Mouse (Mus musculus): ENCODE data around the gene Fam20a.

DNA sequence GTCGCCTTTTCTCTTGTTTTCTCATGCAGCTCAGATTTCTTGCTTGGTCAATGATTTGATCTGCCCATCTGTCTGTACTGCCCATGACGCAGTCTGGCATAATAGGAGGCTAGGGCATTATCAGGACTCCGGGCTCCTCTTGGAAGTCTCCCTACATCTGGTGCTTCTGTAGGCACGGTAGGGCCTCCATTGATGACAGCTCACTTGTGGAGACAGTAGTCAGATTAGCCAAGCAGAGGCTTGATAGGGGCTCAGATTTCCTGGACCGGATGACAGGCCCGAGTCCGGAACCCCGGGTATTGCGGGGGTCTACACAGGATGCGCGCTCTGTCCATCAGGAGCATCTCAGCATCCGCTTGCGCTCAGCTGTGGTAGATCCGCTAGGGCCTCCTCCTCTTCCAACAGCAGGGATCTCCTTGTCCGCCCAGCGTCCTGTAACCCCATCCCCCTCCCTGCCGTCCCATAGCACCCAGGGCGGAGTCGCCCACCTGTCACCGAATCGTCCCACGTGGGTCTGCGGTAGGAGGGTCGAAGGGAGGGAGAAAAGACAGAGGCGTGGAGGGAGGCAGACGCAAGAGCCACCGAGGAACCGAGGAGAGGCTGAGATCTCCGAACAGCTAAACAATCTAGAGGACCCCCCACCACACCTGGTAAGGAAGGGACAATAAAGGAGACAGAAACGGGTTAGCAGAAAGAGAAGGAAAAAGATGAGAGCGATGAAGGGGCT is 71.9 kb downstream of the Fam20a start:
- no peak for TF ChIP-seq CTCF (IDR thresholded peaks at IDR 0.05; ENCODE audit: control insufficient read depth, insufficient read depth, insufficient read length)
- peak; percentile 87 for TF ChIP-seq MYOD1 (IDR thresholded peaks at IDR 0.05; ENCODE audit: control insufficient read depth, insufficient read length, low read depth)
- no peak for TF ChIP-seq MYOG (IDR thresholded peaks at IDR 0.05; ENCODE audit: control insufficient read depth, extremely low read depth, insufficient read length)
- no peak for TF ChIP-seq FOSL1 (IDR thresholded peaks at IDR 0.05; ENCODE audit: insufficient read depth, low read length, poor library complexity, severe bottlenecking)
- no peak for TF ChIP-seq CEBPB (IDR thresholded peaks at IDR 0.05; ENCODE audit: low read depth)

Measured in C2C12 (cell line).